Mouse (Mus musculus) liver, embryonic 13.5 days (tissue): Measurements from ENCODE around the gene Sox8. TPM values are rescaled to one million over a fixed set of nuclear protein-coding genes. Genes with fewer than 3 reads are reported as not detected.

Experiments
- ATAC-seq: fragments of 200-750 bp; cut with Nextera tagmentation; 2 replicates; pipeline ENCODE4 v1.8.0; 2017; ENCODE audit warnings: low read depth, mild to moderate bottlenecking, moderate number of reproducible peaks, moderate library complexity
- DNase-seq: peaks from one replicate; pipeline ENCODE4 v3.0.0; 2022
- H3K27ac ChIP-seq: fragments of 300-500 bp; sonication (generic); 2 replicates; pipeline ENCODE4 v1.5.1; 2015; ENCODE audit warnings: moderate library complexity, mild to moderate bottlenecking, inconsistent platforms
- H3K27me3 ChIP-seq: fragments of 300-500 bp; sonication (generic); 2 replicates; pipeline ENCODE4 v1.6.1; 2015; ENCODE audit warnings: mild to moderate bottlenecking, inconsistent platforms
- H3K36me3 ChIP-seq: fragments of 300-500 bp; sonication (generic); 2 replicates; pipeline ENCODE4 v1.6.1; 2015; ENCODE audit warnings: mild to moderate bottlenecking, inconsistent platforms
- H3K4me1 ChIP-seq: fragments of 300-500 bp; sonication (generic); replicated peaks from 2 replicates; pipeline ENCODE4 v1.6.1; 2015; ENCODE audit warnings: inconsistent platforms
- H3K4me2 ChIP-seq: fragments of 300-500 bp; sonication (generic); 2 replicates; pipeline ENCODE4 v1.6.1; 2015; ENCODE audit warnings: inconsistent platforms, mild to moderate bottlenecking, moderate library complexity
- H3K4me3 ChIP-seq: fragments of 300-500 bp; sonication (generic); replicated peaks from 2 replicates; pipeline ENCODE4 v1.5.1; 2015; ENCODE audit warnings: mild to moderate bottlenecking, inconsistent platforms
- H3K9ac ChIP-seq: fragments of 300-500 bp; sonication (generic); 2 replicates; pipeline ENCODE4 v1.6.1; 2015; ENCODE audit warnings: mild to moderate bottlenecking, inconsistent platforms
- H3K9me3 ChIP-seq: fragments of 300-500 bp; sonication (generic); replicated peaks from 2 replicates; pipeline ENCODE4 v1.6.1; 2016; ENCODE audit warnings: inconsistent platforms
- WGBS: fragments of 180-500 bp; shearing (Covaris S2); methylation state at CpG from one replicate; pipeline ENCODE4 v1.1.7; 2015; ENCODE audit not compliant: insufficient replicate concordance; 5-methylcytosine and 5-hydroxymethylcytosine counted together
- polyA plus RNA-seq: library from polyadenylated mRNA; unstranded; fragments of >200 nt; fragmentation: Nextera tagmentation; extraction: Ambion mirVana; gene quantifications from 2 replicates; pipeline ENCODE4 v1.2.1, GENCODE M21; 2015

Sox8 gene
- polyA plus RNA-seq, 1 experiment from 2014 or later = 0.28 TPM

- Histone ChIP-seq H3K4me1 (peaks cover 15% of the 10 kb centered on the region; the same call in 1 of the 2 replicates), H3K9me3 (no peaks in the 10 kb centered on the region), H3K4me2 (no peak overlapping the region), H3K9ac (no peak overlapping the region), H3K36me3 (no peaks in the 10 kb centered on the region), H3K27ac (no peak overlapping the region), H3K27me3 (peaks cover 61% of the 10 kb centered on the region), H3K4me3 (no peak overlapping the region)
- 70% methylated on average over 13 of the region's 13 CpGs for WGBS
- ATAC-seq = no peak
- DNase-seq = no peak
Observed at GRCm38 (mm10) chr17:25567261-25567660, 3.2 kb downstream of the Sox8 start.

- Histone ChIP-seq H3K27me3 (peaks cover 48% of the 10 kb centered on the region), H3K27ac (no peak overlapping the region), H3K4me3 (no peak overlapping the region), H3K4me1 (peaks cover 12% of the 10 kb centered on the region; the same call in 1 of the 2 replicates), H3K4me2 (no peak overlapping the region), H3K9ac (no peak overlapping the region), H3K9me3 (no peaks in the 10 kb centered on the region), H3K36me3 (no peaks in the 10 kb centered on the region)
- ATAC-seq (no peak), DNase-seq (no peak)
- WGBS = 62% methylated on average over 17 of the region's 17 CpGs
Observed at GRCm38 (mm10) chr17:25565860-25566600, 4.5 kb downstream of the Sox8 start.

GRCm38 (mm10) chr17:25565244-25565643, 5.2 kb downstream of the Sox8 start:
- WGBS = 26% methylated on average over 6 of the region's 6 CpGs
- H3K27ac ChIP-seq = no peak overlapping the region
- H3K9me3 ChIP-seq = no peaks in the 10 kb centered on the region
- peaks cover 4% of the 10 kb centered on the region; the same call in 1 of the 2 replicates for H3K4me1 ChIP-seq
- no peak for ATAC-seq
- no peak for DNase-seq
- H3K27me3 ChIP-seq = peaks cover 41% of the 10 kb centered on the region
- H3K4me3 ChIP-seq = no peak overlapping the region
- H3K9ac ChIP-seq = no peak overlapping the region
- no peaks in the 10 kb centered on the region for H3K36me3 ChIP-seq
- H3K4me2 ChIP-seq = no peak overlapping the region

- no peak for ATAC-seq
- Histone ChIP-seq H3K36me3 (no peaks in the 10 kb centered on the region), H3K27me3 (peaks cover 35% of the 10 kb centered on the region), H3K4me2 (no peak overlapping the region), H3K4me3 (no peak overlapping the region), H3K9ac (no peak overlapping the region), H3K27ac (no peak overlapping the region), H3K4me1 (no peaks in the 10 kb centered on the region), H3K9me3 (no peaks in the 10 kb centered on the region)
- DNase-seq = no peak
- 54% methylated on average over 5 of the region's 5 CpGs for WGBS
Observed at GRCm38 (mm10) chr17:25564481-25564880, 6.0 kb downstream of the Sox8 start.

- WGBS = 70% methylated on average over 16 of the region's 16 CpGs
- peaks cover 36% of the 10 kb centered on the region for H3K27me3 ChIP-seq
- DNase-seq (no peak), ATAC-seq (no peak)
- H3K9ac ChIP-seq = no peak overlapping the region
- H3K4me3 ChIP-seq = no peak overlapping the region
- no peak overlapping the region for H3K27ac ChIP-seq
- H3K9me3 ChIP-seq = no peaks in the 10 kb centered on the region
- H3K4me1 ChIP-seq = no peaks in the 10 kb centered on the region
- H3K36me3 ChIP-seq = no peaks in the 10 kb centered on the region
- no peak overlapping the region for H3K4me2 ChIP-seq
Observed at GRCm38 (mm10) chr17:25561223-25562028, 9.1 kb downstream of the Sox8 start.

GRCm38 (mm10) chr17:25560554-25561222, 9.8 kb downstream of the Sox8 start:
- H3K9me3 ChIP-seq = no peaks in the 10 kb centered on the region
- no peak for ATAC-seq
- peaks cover 38% of the 10 kb centered on the region for H3K27me3 ChIP-seq
- H3K4me1 ChIP-seq = 0 out of 2 replicates have a peak, but pooled peaks cover under 1% of the 10 kb centered on the region
- H3K4me2 ChIP-seq = no peak overlapping the region
- no peaks in the 10 kb centered on the region for H3K36me3 ChIP-seq
- no peak overlapping the region for H3K4me3 ChIP-seq
- no peak overlapping the region for H3K9ac ChIP-seq
- WGBS = 41% methylated on average over 5 of the region's 5 CpGs
- no peak for DNase-seq
- no peak overlapping the region for H3K27ac ChIP-seq

GRCm38 (mm10) chr17:25559634-25560033, 10.9 kb downstream of the Sox8 start:
- no peak overlapping the region for H3K4me2 ChIP-seq
- ATAC-seq = no peak

GRCm38 (mm10) chr17:25556630-25557354, 13.7 kb downstream of the Sox8 start:
- Histone ChIP-seq H3K27ac (no peak overlapping the region), H3K4me1 (0 out of 2 replicates have a peak, but pooled peaks cover 3% of the 10 kb centered on the region), H3K4me3 (no peak overlapping the region), H3K36me3 (no peaks in the 10 kb centered on the region), H3K27me3 (peaks cover 51% of the 10 kb centered on the region), H3K9me3 (no peaks in the 10 kb centered on the region), H3K9ac (no peak overlapping the region), H3K4me2 (peak overlapping the region; percentile 23)
- 7% methylated on average over 21 of the region's 21 CpGs for WGBS
- DNase-seq (no peak), ATAC-seq (no peak)

More at GRCm38 (mm10) chr17:25559634-25560033, 10.9 kb downstream of the Sox8 start:
- Histone ChIP-seq H3K27ac (no peak overlapping the region), H3K27me3 (peaks cover 49% of the 10 kb centered on the region), H3K9me3 (no peaks in the 10 kb centered on the region), H3K4me3 (no peak overlapping the region), H3K9ac (no peak overlapping the region), H3K36me3 (no peaks in the 10 kb centered on the region), H3K4me1 (0 out of 2 replicates have a peak, but pooled peaks cover 3% of the 10 kb centered on the region)
- 48% methylated on average over 4 of the region's 4 CpGs for WGBS
- DNase-seq = no peak

GRCm38 (mm10) chr17:25555666-25556629, 14.5 kb downstream of the Sox8 start:
- Histone ChIP-seq H3K4me1 (0 out of 2 replicates have a peak, but pooled peaks cover 3% of the 10 kb centered on the region), H3K9ac (no peak overlapping the region), H3K27me3 (peaks cover 51% of the 10 kb centered on the region), H3K4me3 (0 out of 2 replicates have a peak overlapping the region, but pooled peaks have one; percentile 12), H3K9me3 (no peaks in the 10 kb centered on the region), H3K4me2 (peak overlapping the region; percentile 23), H3K27ac (no peak overlapping the region), H3K36me3 (no peaks in the 10 kb centered on the region)
- DNase-seq (no peak), ATAC-seq (no peak)
- WGBS = 9% methylated on average over 29 of the region's 29 CpGs

- WGBS = 13% methylated on average over 3 of the region's 3 CpGs
- Histone ChIP-seq H3K27me3 (peaks cover 51% of the 10 kb centered on the region), H3K4me2 (no peak overlapping the region), H3K9me3 (no peaks in the 10 kb centered on the region), H3K27ac (no peak overlapping the region), H3K9ac (no peak overlapping the region), H3K4me3 (no peak overlapping the region), H3K4me1 (0 out of 2 replicates have a peak, but pooled peaks cover 3% of the 10 kb centered on the region), H3K36me3 (no peaks in the 10 kb centered on the region)
- no peak for DNase-seq
- no peak for ATAC-seq
Observed at GRCm38 (mm10) chr17:25555159-25555558, 15.3 kb downstream of the Sox8 start.
